Mouse (Mus musculus) liver, embryonic 14.5 days (tissue): ENCODE results near the gene Cidec.

Experiments used
- CTCF ChIP-seq: IDR thresholded peaks from 2 replicates; pipeline ENCODE4 v1.5.1; 2016; ENCODE audit warnings: antibody characterized with exemption, low read depth, control low read depth
- EP300 ChIP-seq: IDR thresholded peaks from 2 replicates; pipeline ENCODE4 v1.6.1; 2016; ENCODE audit warnings: antibody characterized with exemption, low read depth

- no peak for TF ChIP-seq CTCF
- no peak for TF ChIP-seq EP300
These were observed 43.0 kb downstream of the Cidec start for GRCm38 (mm10) chr6:113392387-113393071.
